Mouse (Mus musculus): Measurements from ENCODE around the gene Sema4d.

Sema4d gene

DNA sequence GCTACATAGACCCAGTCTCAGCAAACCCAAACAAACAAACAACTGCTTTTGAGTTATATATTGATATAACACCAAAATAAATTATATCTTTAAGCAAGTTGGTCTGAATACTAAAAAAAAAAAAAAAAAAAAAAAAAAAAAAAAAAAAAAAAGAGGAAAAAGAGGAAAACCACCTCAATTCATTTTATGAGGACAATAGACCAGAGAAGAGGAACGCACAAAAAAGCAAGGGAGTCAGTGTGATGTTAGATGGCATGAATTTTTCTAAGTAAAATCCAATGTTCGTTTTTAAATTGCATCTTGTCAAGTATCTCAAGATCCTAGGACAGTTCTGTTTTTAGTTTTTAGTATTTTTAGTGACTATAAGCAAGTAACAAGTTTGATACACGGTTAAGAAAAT, 152.1 kb downstream of the Sema4d start:
- DNase-seq (ENCODE audit: low read depth, low spot score) = no peak

DNA sequence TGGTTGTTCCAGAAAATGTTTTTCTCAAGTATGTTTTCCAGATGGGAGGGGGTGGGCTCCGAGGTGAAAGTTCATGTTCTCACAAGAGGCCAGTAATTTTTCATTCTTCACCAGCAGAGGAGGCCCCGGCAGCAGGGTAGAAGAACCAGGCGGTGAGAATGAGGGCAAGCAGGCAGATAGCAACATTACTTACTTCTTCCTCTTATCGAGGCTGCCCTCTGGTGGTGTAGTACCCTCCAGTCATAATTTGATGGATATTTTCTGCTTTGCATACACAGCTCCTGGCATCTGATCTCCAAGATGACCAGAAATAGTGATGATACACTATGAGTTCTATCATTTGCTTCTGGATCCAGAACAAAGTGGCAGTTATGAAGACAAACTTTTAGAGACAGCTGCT, 154.6 kb downstream of the Sema4d start:
- DNase-seq (ENCODE audit: low read depth, low spot score) = no peak
